Mouse (Mus musculus): ENCODE data around the gene Sucla2.
"Not testable (repeated sequence)": the region's sequence is repeated elsewhere in the genome, so short reads cannot be mapped to it uniquely, and the experiment has no call there.

Gene Sucla2

GRCm38 (mm10) chr14:73608668-73609481 lies 83.8 kb downstream of the Sucla2 start:
- no peak for DNase-seq (ENCODE audit: low read depth, low spot score)

- not testable (repeated sequence) for DNase-seq (ENCODE audit: low read depth, low spot score)
These were observed 89.8 kb downstream of the Sucla2 start for GRCm38 (mm10) chr14:73614961-73615360.

GRCm38 (mm10) chr14:73620880-73621279 lies 95.8 kb downstream of the Sucla2 start:
- no peak for DNase-seq (ENCODE audit: low read depth, low spot score)

- no peak for DNase-seq (ENCODE audit: low read depth, low spot score)
These were observed 97.9 kb downstream of the Sucla2 start for GRCm38 (mm10) chr14:73622988-73623387.

GRCm38 (mm10) chr14:73625469-73625868 lies 100.3 kb downstream of the Sucla2 start:
- no peak for DNase-seq (ENCODE audit: low read depth, low spot score)

- DNase-seq (ENCODE audit: low read depth, low spot score): no peak
These were observed 106.4 kb downstream of the Sucla2 start for GRCm38 (mm10) chr14:73631511-73631910.

- DNase-seq (ENCODE audit: low read depth, low spot score): no peak
These were observed 107.6 kb downstream of the Sucla2 start for GRCm38 (mm10) chr14:73632648-73633263.

- no peak for DNase-seq (ENCODE audit: low read depth, low spot score)
These were observed 109.2 kb downstream of the Sucla2 start for GRCm38 (mm10) chr14:73634356-73634755.

- no peak for DNase-seq (ENCODE audit: low read depth, low spot score)
These were observed 112.3 kb downstream of the Sucla2 start for GRCm38 (mm10) chr14:73637460-73637859.

All from telencephalon, adult 2 months (tissue).